Mouse (Mus musculus) cerebellum, adult 8-10 months (tissue): ENCODE data around the gene Tpsb2.

Source experiments
- DNase-seq: peaks from one replicate; pipeline ENCODE4 v3.0.0; 2022

The Tpsb2 gene

GRCm38 (mm10) chr17:25408302-25408999 lies 42.3 kb downstream of the Tpsb2 start:
- DNase-seq: no peak

- no peak for DNase-seq
Measured at GRCm38 (mm10) chr17:25409621-25410020, 43.5 kb downstream of the Tpsb2 start.

- DNase-seq: no peak
Measured at GRCm38 (mm10) chr17:25410180-25410579, 44.1 kb downstream of the Tpsb2 start.

GRCm38 (mm10) chr17:25410786-25411185 lies 44.7 kb downstream of the Tpsb2 start:
- no peak for DNase-seq

- no peak for DNase-seq
Measured at GRCm38 (mm10) chr17:25411251-25411650, 45.1 kb downstream of the Tpsb2 start.

- DNase-seq: no peak
Measured at GRCm38 (mm10) chr17:25414209-25414608, 48.1 kb downstream of the Tpsb2 start.

GRCm38 (mm10) chr17:25414917-25415316 lies 48.8 kb downstream of the Tpsb2 start:
- DNase-seq: no peak

- no peak for DNase-seq
Measured at GRCm38 (mm10) chr17:25415421-25415913, 49.4 kb downstream of the Tpsb2 start.

GRCm38 (mm10) chr17:25416219-25416618 lies 50.1 kb downstream of the Tpsb2 start:
- no peak for DNase-seq

GRCm38 (mm10) chr17:25417990-25418389 lies 51.9 kb downstream of the Tpsb2 start:
- DNase-seq: no peak
